Mouse (Mus musculus) C2C12 (cell line): ENCODE measurements at regions not wholly inside any gene's neighbourhood (a gene's known extent, or its start where the extent isn't known, plus 50 kb on each side); places are given as distances from the start of the nearest gene placed in this dataset.

Experiments
- H3K27me3 ChIP-seq: one replicate; pipeline ENCODE4 v1.6.1; 2011; ENCODE audit not compliant: control insufficient read depth, insufficient read depth, insufficient read length
- H3K36me3 ChIP-seq: one replicate; pipeline ENCODE4 v1.6.1; 2011; ENCODE audit not compliant: control insufficient read depth, insufficient read depth
- H3K4me3 ChIP-seq: one replicate; pipeline ENCODE4 v1.5.1; 2011; ENCODE audit warnings: mild to moderate bottlenecking, control low read depth; ENCODE audit not compliant: poor library complexity, insufficient read depth, severe bottlenecking
- H3K79me2 ChIP-seq: one replicate; pipeline ENCODE4 v1.6.1; 2011; ENCODE audit not compliant: control insufficient read depth, insufficient read depth
- H3K79me3 ChIP-seq: one replicate; pipeline ENCODE4 v1.6.1; 2011; ENCODE audit warnings: low read depth, control low read depth
- H3ac ChIP-seq: one replicate; pipeline ENCODE3; 2011; ENCODE audit warnings: low read depth; ENCODE audit not compliant: control insufficient read depth, insufficient read length
- CEBPB ChIP-seq: IDR thresholded peaks from one replicate; pipeline ENCODE4 v1.6.1; 2011; ENCODE audit warnings: low read depth, mild to moderate bottlenecking, control low read depth, moderate library complexity
- CTCF ChIP-seq: IDR thresholded peaks from one replicate; pipeline ENCODE4 v1.5.1; 2011; ENCODE audit not compliant: control insufficient read depth, insufficient read depth, insufficient read length
- FOSL1 ChIP-seq: IDR thresholded peaks from one replicate; pipeline ENCODE4 v1.8.0; 2011; ENCODE audit warnings: mild to moderate bottlenecking, low read length; ENCODE audit not compliant: poor library complexity, insufficient read depth, severe bottlenecking
- MAX ChIP-seq: IDR thresholded peaks from one replicate; pipeline ENCODE4 v1.6.1; 2011; ENCODE audit warnings: mild to moderate bottlenecking, control low read depth
- MYOD1 ChIP-seq: IDR thresholded peaks from one replicate; pipeline ENCODE4 v1.6.1; 2011; ENCODE audit warnings: low read depth; ENCODE audit not compliant: control insufficient read depth, insufficient read length
- MYOG ChIP-seq: IDR thresholded peaks from one replicate; pipeline ENCODE4 v1.6.1; 2011; ENCODE audit not compliant: control insufficient read depth, insufficient read length; ENCODE audit errors: extremely low read depth
- USF1 ChIP-seq: IDR thresholded peaks from one replicate; pipeline ENCODE4 v1.6.1; 2011; ENCODE audit warnings: low read depth, mild to moderate bottlenecking, control low read depth, moderate library complexity

- no peaks in the 10 kb centered on the region for H3K36me3 ChIP-seq
- no peaks in the 10 kb centered on the region for H3K79me3 ChIP-seq
- no peak for TF ChIP-seq USF1
- TF ChIP-seq MYOD1 = no peak
- no peak for TF ChIP-seq CEBPB
- no peaks in the 10 kb centered on the region for H3K79me2 ChIP-seq
- no peak overlapping the region for H3K4me3 ChIP-seq
- H3K27me3 ChIP-seq = no peaks in the 10 kb centered on the region
- no peak overlapping the region for H3ac ChIP-seq
Measured at GRCm38 (mm10) chr4:7199052-7199451, 1039.8 kb downstream of the Car8 start.

GRCm38 (mm10) chr4:7196570-7196969, 1042.3 kb downstream of the Car8 start:
- Histone ChIP-seq H3K27me3 (no peaks in the 10 kb centered on the region), H3K79me2 (no peaks in the 10 kb centered on the region), H3K79me3 (no peaks in the 10 kb centered on the region), H3K36me3 (no peaks in the 10 kb centered on the region), H3K4me3 (no peak overlapping the region), H3ac (no peak overlapping the region)
- TF ChIP-seq MAX = no peak
- TF ChIP-seq CEBPB = no peak
- no peak for TF ChIP-seq MYOD1
- no peak for TF ChIP-seq USF1
- TF ChIP-seq MYOG = no peak
- TF ChIP-seq FOSL1 = no peak
- no peak for TF ChIP-seq CTCF

- Histone ChIP-seq H3ac (no peak overlapping the region), H3K4me3 (no peak overlapping the region), H3K79me3 (no peaks in the 10 kb centered on the region), H3K27me3 (no peaks in the 10 kb centered on the region), H3K36me3 (no peaks in the 10 kb centered on the region), H3K79me2 (no peaks in the 10 kb centered on the region)
- TF ChIP-seq FOSL1 (no peak), MYOD1 (no peak), CTCF (no peak), CEBPB (no peak), USF1 (no peak), MYOG (no peak), MAX (no peak)
Measured at GRCm38 (mm10) chr4:7195619-7196018, 1043.2 kb downstream of the Car8 start.

GRCm38 (mm10) chr4:7191912-7192311, 1046.9 kb downstream of the Car8 start:
- H3ac ChIP-seq = no peak overlapping the region
- H3K36me3 ChIP-seq = no peaks in the 10 kb centered on the region
- H3K79me2 ChIP-seq = no peaks in the 10 kb centered on the region
- TF ChIP-seq MYOD1 (no peak), MAX (no peak), USF1 (no peak), CTCF (no peak), MYOG (no peak), CEBPB (no peak), FOSL1 (no peak)
- H3K4me3 ChIP-seq = no peak overlapping the region
- H3K79me3 ChIP-seq = no peaks in the 10 kb centered on the region
- H3K27me3 ChIP-seq = no peaks in the 10 kb centered on the region

- Histone ChIP-seq H3ac (no peak overlapping the region), H3K36me3 (no peaks in the 10 kb centered on the region), H3K79me3 (no peaks in the 10 kb centered on the region), H3K4me3 (no peak overlapping the region), H3K27me3 (no peaks in the 10 kb centered on the region), H3K79me2 (no peaks in the 10 kb centered on the region)
- no peak for TF ChIP-seq CTCF
- no peak for TF ChIP-seq MYOG
- TF ChIP-seq USF1 = no peak
- no peak for TF ChIP-seq FOSL1
- TF ChIP-seq MYOD1 = no peak
- TF ChIP-seq CEBPB = no peak
- no peak for TF ChIP-seq MAX
Measured at GRCm38 (mm10) chr4:7191228-7191627, 1047.6 kb downstream of the Car8 start.

GRCm38 (mm10) chr4:7175030-7175429, 1063.8 kb downstream of the Car8 start:
- H3K79me2 ChIP-seq = no peaks in the 10 kb centered on the region
- H3K27me3 ChIP-seq = no peaks in the 10 kb centered on the region
- no peaks in the 10 kb centered on the region for H3K36me3 ChIP-seq
- no peaks in the 10 kb centered on the region for H3K79me3 ChIP-seq
- no peak for TF ChIP-seq FOSL1
- no peak for TF ChIP-seq USF1
- no peak for TF ChIP-seq MAX
- no peak for TF ChIP-seq MYOD1
- no peak for TF ChIP-seq CTCF
- no peak for TF ChIP-seq CEBPB
- no peak for TF ChIP-seq MYOG
- no peak overlapping the region for H3ac ChIP-seq
- no peak overlapping the region for H3K4me3 ChIP-seq
